Comparison of ENCODE assay signal across 19 mouse cellular contexts in genomic region chr15:82829917-82830316, GRCm38 (mm10). TPM values are rescaled to one million over a fixed set of nuclear protein-coding genes. Genes with fewer than 3 reads are reported as not detected.
"Had no signal": no experiment of that assay in that cellular context is flagged by ENCODE, and none has a peak within 500 bp of the region (broad histone marks: within the 10 kb centered on the region; RNA-seq: fewer than 3 reads in every experiment).

No protein-coding gene starts in this region.

- H3K9ac ChIP-seq: lung, embryonic 14.5 days; midbrain, embryonic 13.5 days; neural tube, embryonic 13.5 days; neural tube, embryonic 15.5 days; stomach, embryonic 15.5 days had no signal

- H3K4me3 ChIP-seq: midbrain, embryonic 10.5 days; midbrain, embryonic 13.5 days; myocyte; neural tube, embryonic 13.5 days; neural tube, embryonic 15.5 days; stomach, embryonic 15.5 days had no signal

- H3K9me3 ChIP-seq: midbrain, embryonic 10.5 days; midbrain, embryonic 13.5 days; neural tube, embryonic 13.5 days; neural tube, embryonic 15.5 days; stomach, embryonic 15.5 days had no signal

- H3K4me2 ChIP-seq: lung, embryonic 14.5 days; midbrain, embryonic 13.5 days; neural tube, embryonic 13.5 days; neural tube, embryonic 15.5 days; stomach, embryonic 15.5 days had no signal

- ATAC-seq: midbrain, embryonic 13.5 days; midbrain, embryonic 16.5 days had no signal

- H3K27ac ChIP-seq: midbrain, embryonic 10.5 days; midbrain, embryonic 13.5 days; neural tube, embryonic 13.5 days; neural tube, embryonic 15.5 days; stomach, embryonic 15.5 days; stomach, postnatal 0 days had no signal

- H3K4me1 ChIP-seq: midbrain, embryonic 10.5 days; midbrain, embryonic 13.5 days; neural tube, embryonic 13.5 days; stomach, embryonic 15.5 days had no signal

- H3K36me3 ChIP-seq: midbrain, embryonic 13.5 days; neural tube, embryonic 13.5 days; neural tube, embryonic 15.5 days had no signal

- DNase-seq: lung, adult 18-20 months; lung, embryonic 14.5 days; lung, postnatal 10 days; lung, postnatal 4 days; right cerebral cortex, postnatal 14 days; thymus, adult 2 months; thymus, postnatal 25 days; thymus, postnatal 4 days had no signal

- H3K27me3 ChIP-seq: midbrain, embryonic 13.5 days; neural tube, embryonic 13.5 days; neural tube, embryonic 15.5 days; stomach, embryonic 15.5 days had no signal

RNA-seq across cellular contexts. Expression of gene Cyp2d26, which starts 35.8 kb away (rescaled TPM):
- total RNA-seq: megakaryocyte, adult 5-6 weeks; megakaryocyte-erythroid progenitor cell, adult 5-6 weeks had no signal
- polyA plus RNA-seq: lung, embryonic 14.5 days; midbrain, embryonic 10.5 days; midbrain, embryonic 13.5 days; myocyte; neural tube, embryonic 11.5 days; neural tube, embryonic 15.5 days had no signal
